Mouse (Mus musculus): ENCODE measurements around the gene Reck.

- TF ChIP-seq CTCF (IDR thresholded peaks at IDR 0.05; ENCODE audit: control insufficient read depth, insufficient read depth, insufficient replicate concordance, low read depth, low read length) (no peak), POLR2A (IDR thresholded peaks at IDR 0.05; ENCODE audit: control insufficient read depth, low read depth, low read length) (no peak)
Observed at GRCm38 (mm10) chr4:43973526-43973981, 98.2 kb downstream of the Reck start.

Measured in testis, adult 2 months (tissue).